Mouse (Mus musculus) megakaryocyte progenitor cell, adult 5-6 weeks (primary cell): Measurements from ENCODE around the gene Aqp1. TPM values are rescaled to one million over a fixed set of nuclear protein-coding genes. Genes with fewer than 3 reads are reported as not detected.

ENCODE experiments used
- ATAC-seq: replicated peaks from 2 replicates; pipeline ENCODE4 v1.8.0; 2016; ENCODE audit warnings: mild to moderate bottlenecking, moderate TSS enrichment, inconsistent platforms; ENCODE audit not compliant: poor library complexity
- total RNA-seq, 2 experiments: library from RNA; stranded (forward) in 1 of 2; stranded (reverse) in 1 of 2; fragments of 157-497, 149-512 nt in 1 of 2; fragments of 200-1000 nt in 1 of 2; gene quantifications; 2 replicates each; pipeline versions ENCODE4 v1.2.3 to v1.2.4; 2015 to 2017

Aqp1 gene
- total RNA-seq (2015) (15.4 and 24.8 TPM in 2 replicates), total RNA-seq (2017) (29.3 and 51.0 TPM in 2 replicates)

DNA sequence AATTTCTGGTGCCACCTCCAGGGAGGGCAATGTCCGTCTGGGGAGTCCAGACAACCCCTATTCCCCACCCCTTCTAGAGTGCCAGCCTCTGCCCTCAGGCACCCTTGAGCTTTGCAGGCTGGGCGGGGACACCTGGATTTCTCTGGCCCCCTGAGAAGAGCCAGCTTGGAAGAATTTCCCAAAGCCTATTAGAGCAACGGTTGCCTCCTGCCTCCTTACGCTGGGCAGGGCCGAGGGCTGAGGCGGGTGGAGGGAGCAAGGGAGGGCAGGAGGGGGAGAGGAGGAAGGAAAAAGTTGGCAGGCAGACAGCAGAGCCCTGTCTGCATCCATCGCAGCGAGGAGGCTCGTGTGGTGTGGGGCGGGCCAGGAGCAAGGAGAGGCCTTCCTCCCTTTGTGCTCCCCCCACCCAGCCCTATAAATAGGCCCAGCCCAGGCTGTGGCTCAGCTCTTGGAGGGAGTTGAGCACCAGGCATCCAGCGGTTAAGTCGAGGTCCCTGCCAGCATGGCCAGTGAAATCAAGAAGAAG is at the start of gene Aqp1:
TSS of gene Aqp1 (plus strand) at position 444 of the 526 bp plus-strand sequence.
- peak; percentile 69 for ATAC-seq

GRCm38 (mm10) chr6:55288007-55288602 is 48.1 kb upstream of the Aqp1 start:
- ATAC-seq: no peak

DNA sequence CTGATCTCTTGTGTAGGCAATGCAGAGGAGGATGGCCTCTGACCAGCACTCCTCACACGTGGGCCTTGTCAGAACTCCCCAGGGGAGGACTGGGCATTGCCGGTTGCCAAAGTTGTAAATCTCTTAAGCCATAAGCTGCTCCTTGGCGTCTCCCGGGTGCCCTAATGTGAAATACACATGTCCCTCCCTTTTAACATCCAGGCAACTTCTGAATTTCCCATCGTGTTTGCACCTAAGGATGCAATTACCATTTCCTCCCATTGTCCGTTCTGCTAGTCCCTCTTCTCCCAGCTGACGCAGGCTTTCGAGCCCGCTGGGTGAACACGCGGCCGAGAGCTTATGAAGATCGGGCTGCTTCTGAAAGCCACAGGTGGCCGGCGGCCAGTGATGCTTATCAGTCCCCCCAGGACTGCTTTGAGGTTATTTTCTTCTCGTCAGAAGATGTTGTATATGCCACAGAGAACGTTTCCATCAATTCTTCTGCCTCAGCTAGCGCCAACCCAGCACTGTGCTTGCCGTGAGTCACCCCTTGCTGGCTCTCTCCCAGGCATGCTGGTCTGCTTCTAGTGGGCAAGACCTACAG is 41.6 kb upstream of the Aqp1 start:
- ATAC-seq: peak; percentile 60

- ATAC-seq: no peak
Observed at GRCm38 (mm10) chr6:55295325-55295724, 40.9 kb upstream of the Aqp1 start.

GRCm38 (mm10) chr6:55299482-55299881 is 36.8 kb upstream of the Aqp1 start:
- peak; percentile 69 for ATAC-seq

- ATAC-seq: no peak
Observed at GRCm38 (mm10) chr6:55299917-55300316, 36.3 kb upstream of the Aqp1 start.

DNA sequence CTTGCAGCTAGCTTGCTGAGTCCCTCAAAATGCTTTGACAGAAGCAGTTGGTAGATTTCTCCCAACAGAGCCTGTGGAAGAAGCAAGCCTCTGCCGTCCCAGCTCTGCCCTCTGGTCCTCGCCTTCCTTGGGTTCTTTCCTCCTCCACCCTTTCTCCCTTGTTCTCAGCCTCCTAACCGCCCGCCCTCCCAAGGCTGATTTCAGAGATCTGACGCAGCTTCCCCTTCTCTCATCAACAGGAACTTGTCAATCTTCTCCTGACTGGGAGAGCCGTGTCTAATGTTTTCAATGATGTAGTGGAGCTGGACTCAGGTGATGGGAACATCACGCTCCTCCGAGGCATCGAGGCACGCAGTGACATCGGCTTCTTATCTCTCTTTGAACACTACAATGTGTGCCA is 35.5 kb upstream of the Aqp1 start:
- ATAC-seq: no peak

- ATAC-seq: no peak
Observed at GRCm38 (mm10) chr6:55310179-55310578, 26.1 kb upstream of the Aqp1 start.

DNA sequence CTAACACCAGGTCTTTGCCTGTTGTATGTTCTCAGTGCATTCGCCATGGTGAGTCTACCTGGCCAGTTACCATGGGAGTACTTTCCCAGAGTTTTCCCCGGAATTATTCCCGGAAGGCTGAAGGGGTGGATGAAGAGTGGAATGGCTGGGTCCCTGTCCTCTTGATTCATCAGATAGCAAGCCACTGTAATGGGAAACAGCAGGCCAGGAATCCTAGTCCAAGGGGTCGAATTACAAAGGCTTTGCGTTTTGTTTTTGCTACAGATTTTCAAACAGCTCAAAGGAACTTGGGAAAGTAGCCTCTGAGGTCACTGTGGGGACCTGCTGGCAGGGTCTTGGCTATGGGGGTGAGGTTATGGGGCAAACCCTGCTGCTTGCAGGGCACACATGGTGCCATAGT is 24.3 kb upstream of the Aqp1 start:
- no peak for ATAC-seq

GRCm38 (mm10) chr6:55313893-55314292 is 22.3 kb upstream of the Aqp1 start:
- peak; percentile 85 for ATAC-seq

- ATAC-seq: no peak
Observed at GRCm38 (mm10) chr6:55314628-55315027, 21.6 kb upstream of the Aqp1 start.

GRCm38 (mm10) chr6:55318597-55318996 is 17.6 kb upstream of the Aqp1 start:
- no peak for ATAC-seq

DNA sequence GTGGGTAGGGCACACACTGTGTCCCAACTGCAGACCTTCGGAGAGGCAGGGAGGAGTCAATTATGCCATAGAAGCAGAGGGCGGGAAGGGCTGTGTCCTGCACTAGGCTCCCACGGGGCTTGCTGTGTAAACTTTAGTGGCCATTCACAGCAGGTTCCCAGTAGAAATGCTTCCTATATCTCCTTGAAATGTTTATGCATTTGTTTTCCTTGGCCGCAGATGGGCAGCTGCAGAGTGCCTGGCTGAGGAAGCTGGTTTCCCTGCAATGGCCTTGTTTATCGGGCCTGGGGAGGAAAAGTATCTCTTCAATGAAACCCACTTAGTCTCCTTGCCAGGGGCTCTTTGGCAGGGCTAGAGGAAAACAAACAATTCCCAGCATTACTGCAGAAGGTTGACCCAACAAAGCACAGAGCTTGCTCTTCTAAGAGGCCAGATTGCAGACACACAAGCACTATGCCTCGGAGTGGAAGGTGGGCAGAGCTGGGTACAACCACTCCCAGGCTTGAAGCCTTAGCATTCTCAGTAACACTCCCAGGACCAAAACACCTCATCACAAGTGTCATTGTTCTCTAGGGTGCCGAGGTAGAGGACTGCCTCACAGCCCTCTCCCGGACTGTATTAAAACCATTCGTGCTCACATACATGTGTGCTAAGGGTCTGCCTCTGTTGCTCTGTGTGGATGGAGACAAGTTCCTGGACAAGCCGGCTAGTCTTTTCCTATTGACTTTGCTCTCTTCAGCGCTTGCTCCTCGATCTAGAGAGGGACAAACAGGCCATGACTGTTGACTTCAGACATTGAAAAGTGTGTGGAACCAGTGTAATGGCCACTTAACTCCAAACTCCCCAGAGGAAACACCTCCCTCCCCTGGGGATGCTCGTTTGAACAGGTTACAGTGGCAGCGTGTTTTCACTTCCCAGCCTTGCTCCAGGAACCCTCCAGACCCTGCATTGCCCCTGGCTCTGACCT is 16.4 kb upstream of the Aqp1 start:
- no peak for ATAC-seq

DNA sequence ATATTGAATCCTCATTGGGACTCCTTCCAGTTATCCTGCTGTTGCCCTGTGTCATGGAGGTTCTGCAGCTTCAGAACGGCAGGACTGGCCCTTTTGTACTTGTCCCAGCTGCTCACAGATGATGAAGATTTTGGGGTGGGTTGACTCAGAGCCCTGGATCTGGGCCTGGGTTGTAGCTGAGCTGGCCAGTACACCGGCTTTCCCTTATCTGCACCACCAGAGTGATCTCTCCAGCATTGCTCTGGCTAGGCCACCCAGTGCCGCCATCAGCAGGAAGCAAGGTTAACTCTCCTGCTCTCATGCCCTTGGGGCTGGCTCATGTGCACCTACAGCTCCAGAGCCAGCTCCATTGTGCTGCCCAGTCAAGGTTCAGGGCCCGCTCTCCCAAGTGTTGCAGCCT is 15.3 kb upstream of the Aqp1 start:
- ATAC-seq: peak; percentile 40

DNA sequence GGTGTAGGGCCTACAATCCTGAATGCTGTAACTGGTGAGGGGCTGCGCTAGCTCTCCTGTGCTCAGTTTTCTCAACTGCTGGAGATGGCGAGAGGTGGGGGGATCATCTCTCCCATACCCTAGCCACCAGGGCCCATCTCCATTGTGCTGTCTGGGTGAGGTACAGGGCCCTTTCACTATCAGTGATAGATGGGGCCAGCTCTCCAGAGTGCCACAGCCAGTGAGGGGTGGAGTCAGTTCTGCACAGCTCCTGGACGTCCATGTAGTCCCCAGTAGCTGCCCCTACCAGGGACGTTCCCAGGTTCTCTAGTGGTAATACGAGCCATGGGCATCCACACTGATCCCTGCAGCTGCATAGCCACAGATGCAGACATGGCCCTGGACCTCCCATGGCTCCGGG is 14.7 kb upstream of the Aqp1 start:
- no peak for ATAC-seq

- ATAC-seq: peak; percentile 32
Observed at GRCm38 (mm10) chr6:55322980-55323379, 13.3 kb upstream of the Aqp1 start.

DNA sequence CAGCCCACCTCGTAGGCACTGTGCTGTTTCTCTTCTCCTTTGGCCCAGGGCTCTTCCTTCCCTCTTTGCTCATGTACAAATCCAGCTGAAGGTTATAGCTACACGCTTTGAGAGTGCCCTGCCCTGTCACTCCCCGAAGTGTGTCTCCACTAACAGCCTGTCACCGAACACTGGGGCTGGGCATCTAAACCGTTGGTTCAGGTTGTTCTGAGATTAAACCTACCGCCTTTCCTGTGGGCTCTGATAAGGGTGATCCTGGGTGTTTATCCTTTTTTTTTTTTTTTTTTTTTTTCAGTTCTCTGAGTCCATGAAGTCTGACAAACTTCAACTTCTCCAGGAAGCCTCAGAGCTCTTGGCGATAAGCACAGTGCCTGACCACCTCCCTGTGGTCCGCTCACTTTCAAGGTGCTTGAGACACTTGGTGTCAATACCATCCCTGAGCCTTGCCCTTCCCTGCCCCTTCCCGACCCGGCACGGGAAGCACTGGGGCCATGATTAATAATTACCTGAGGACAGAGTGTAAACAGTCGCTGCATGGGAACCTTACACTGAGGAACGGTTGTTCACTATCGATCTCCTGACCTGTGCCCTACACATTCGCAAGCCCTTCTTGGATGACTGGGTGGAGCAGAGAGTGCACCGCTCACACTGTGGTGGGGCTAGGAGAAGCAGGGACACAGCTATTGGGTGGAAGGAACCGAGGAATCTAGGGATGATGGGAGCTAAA is 12.2 kb upstream of the Aqp1 start:
- ATAC-seq: peak; percentile 63

- ATAC-seq: no peak; the same call in 1 of the 2 replicates
Observed at GRCm38 (mm10) chr6:55324785-55325184, 11.4 kb upstream of the Aqp1 start.

- ATAC-seq: peak; percentile 8; the same call in 1 of the 2 replicates
Observed at GRCm38 (mm10) chr6:55326299-55326698, 9.9 kb upstream of the Aqp1 start.

- no peak for ATAC-seq
Observed at GRCm38 (mm10) chr6:55327326-55327725, 8.9 kb upstream of the Aqp1 start.

DNA sequence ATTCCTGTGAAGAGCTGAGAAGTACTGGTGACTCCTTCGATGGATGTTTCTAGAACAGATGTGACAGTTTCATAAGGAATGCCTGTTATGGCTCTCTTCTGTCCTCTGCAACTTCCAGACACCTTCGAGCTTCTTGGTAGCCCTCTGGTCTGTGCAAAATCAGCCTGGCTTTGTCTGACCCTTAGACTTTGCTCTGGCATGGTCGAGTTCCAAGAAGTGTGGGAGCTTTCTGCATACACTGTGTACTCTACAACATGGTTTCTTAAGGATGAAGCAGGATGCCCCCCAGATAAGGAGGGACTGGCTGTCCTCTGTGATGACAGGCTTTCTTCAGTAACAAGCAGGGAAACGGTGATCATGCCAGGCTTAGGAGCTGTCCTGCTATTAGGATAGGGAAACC is 8.1 kb upstream of the Aqp1 start:
- no peak for ATAC-seq
